Mouse (Mus musculus): Measurements from ENCODE around the gene Eid1.

Gene Eid1

GRCm38 (mm10) chr2:125672957-125673631 lies at the start of gene Eid1:
TSS of gene Eid1 (plus strand) at chr2:125673095.
- DNase-seq (ENCODE audit: low spot score): peak; percentile 86

- no peak for DNase-seq (ENCODE audit: low spot score)
Observed at GRCm38 (mm10) chr2:125623211-125623610, 49.7 kb upstream of the Eid1 start.

- DNase-seq (ENCODE audit: low spot score): peak; percentile 11
Observed at GRCm38 (mm10) chr2:125624127-125624685, 48.7 kb upstream of the Eid1 start.

GRCm38 (mm10) chr2:125624837-125625351 lies 48.0 kb upstream of the Eid1 start, which contains the start of gene Cep152:
TSS of gene Cep152 (minus strand) at chr2:125625113.
- peak; percentile 97 for DNase-seq (ENCODE audit: low spot score)

GRCm38 (mm10) chr2:125626536-125626935 lies 46.4 kb upstream of the Eid1 start:
- no peak for DNase-seq (ENCODE audit: low spot score)

GRCm38 (mm10) chr2:125628487-125628886 lies 44.4 kb upstream of the Eid1 start:
- DNase-seq (ENCODE audit: low spot score): no peak

- DNase-seq (ENCODE audit: low spot score): no peak
Observed at GRCm38 (mm10) chr2:125630010-125630409, 42.9 kb upstream of the Eid1 start.

GRCm38 (mm10) chr2:125637331-125637730 lies 35.6 kb upstream of the Eid1 start:
- no peak for DNase-seq (ENCODE audit: low spot score)

- no peak for DNase-seq (ENCODE audit: low spot score)
Observed at GRCm38 (mm10) chr2:125644912-125645311, 28.0 kb upstream of the Eid1 start.

- DNase-seq (ENCODE audit: low spot score): no peak
Observed at GRCm38 (mm10) chr2:125650038-125650437, 22.9 kb upstream of the Eid1 start.

- no peak for DNase-seq (ENCODE audit: low spot score)
Observed at GRCm38 (mm10) chr2:125650742-125651352, 22.0 kb upstream of the Eid1 start.

- no peak for DNase-seq (ENCODE audit: low spot score)
Observed at GRCm38 (mm10) chr2:125651563-125651962, 21.3 kb upstream of the Eid1 start.

- DNase-seq (ENCODE audit: low spot score): no peak
Observed at GRCm38 (mm10) chr2:125653286-125653685, 19.6 kb upstream of the Eid1 start.

- no peak for DNase-seq (ENCODE audit: low spot score)
Observed at GRCm38 (mm10) chr2:125655391-125655790, 17.5 kb upstream of the Eid1 start.

GRCm38 (mm10) chr2:125659823-125660536 lies 12.9 kb upstream of the Eid1 start:
- peak; percentile 76 for DNase-seq (ENCODE audit: low spot score)

- DNase-seq (ENCODE audit: low spot score): no peak
Observed at GRCm38 (mm10) chr2:125660537-125661130, 12.3 kb upstream of the Eid1 start.

GRCm38 (mm10) chr2:125661156-125661555 lies 11.7 kb upstream of the Eid1 start:
- DNase-seq (ENCODE audit: low spot score): no peak

GRCm38 (mm10) chr2:125662517-125662916 lies 10.4 kb upstream of the Eid1 start:
- no peak for DNase-seq (ENCODE audit: low spot score)

- no peak for DNase-seq (ENCODE audit: low spot score)
Observed at GRCm38 (mm10) chr2:125665213-125665612, 7.7 kb upstream of the Eid1 start.

GRCm38 (mm10) chr2:125665909-125666308 lies 7.0 kb upstream of the Eid1 start:
- DNase-seq (ENCODE audit: low spot score): no peak

- no peak for DNase-seq (ENCODE audit: low spot score)
Observed at GRCm38 (mm10) chr2:125666668-125667067, 6.2 kb upstream of the Eid1 start.

GRCm38 (mm10) chr2:125667184-125667583 lies 5.7 kb upstream of the Eid1 start:
- DNase-seq (ENCODE audit: low spot score): no peak

All from MN1 (cell line).